Mouse (Mus musculus) forebrain, embryonic 10.5 days (tissue): Measurements from ENCODE around the gene Rint1. TPM values are rescaled to one million over a fixed set of nuclear protein-coding genes. Genes with fewer than 3 reads are reported as not detected.
"Not testable (repeated sequence)": the region's sequence is repeated elsewhere in the genome, so short reads cannot be mapped to it uniquely, and the experiment has no call there.

ENCODE experiments used
- DNase-seq: peaks from one replicate; pipeline ENCODE4 v3.0.0-alpha.2; 2017; ENCODE audit warnings: low spot score; ENCODE audit errors: extremely low spot score
- H3K27ac ChIP-seq: fragments of 300-500 bp; sonication (generic); 2 replicates; pipeline ENCODE4 v1.5.1; 2016; ENCODE audit warnings: mild to moderate bottlenecking
- H3K27me3 ChIP-seq: fragments of 300-500 bp; sonication (generic); 2 replicates; pipeline ENCODE4 v1.6.1; 2016; ENCODE audit warnings: mild to moderate bottlenecking; ENCODE audit not compliant: poor library complexity, severe bottlenecking
- H3K36me3 ChIP-seq: fragments of 300-500 bp; sonication (generic); replicated peaks from 2 replicates; pipeline ENCODE4 v1.6.1; 2016; ENCODE audit warnings: mild to moderate bottlenecking, moderate library complexity
- H3K4me1 ChIP-seq: fragments of 300-500 bp; sonication (generic); 2 replicates; pipeline ENCODE4 v1.6.1; 2016
- H3K4me3 ChIP-seq: fragments of 300-500 bp; sonication (generic); 2 replicates; pipeline ENCODE4 v1.5.1; 2016; ENCODE audit warnings: mild to moderate bottlenecking, moderate library complexity
- H3K9me3 ChIP-seq: fragments of 300-500 bp; sonication (generic); 2 replicates; pipeline ENCODE4 v1.6.1; 2016; ENCODE audit warnings: mild to moderate bottlenecking, moderate library complexity
- WGBS: fragments of 180-500 bp; shearing (Covaris S2); methylation state at CpG from one replicate; pipeline ENCODE4 v1.1.7; 2016; 5-methylcytosine and 5-hydroxymethylcytosine counted together
- polyA plus RNA-seq: library from polyadenylated mRNA; unstranded; fragments of >200 nt; fragmentation: Nextera tagmentation; extraction: Ambion mirVana; gene quantifications from 2 replicates; pipeline ENCODE4 v1.2.1, GENCODE M21; 2016

Gene Rint1
- polyA plus RNA-seq, 1 experiment from 2014 or later = 31.0 TPM

- H3K27ac ChIP-seq = peak within 1 kb of the TSS; percentile 89
- 0 out of 2 replicates have a peak, but pooled peaks cover 2% of the 10 kb centered on the region for H3K9me3 ChIP-seq
- WGBS = under 1% methylated on average over 44 of the region's 44 CpGs
- DNase-seq = peak; percentile 98
- H3K36me3 ChIP-seq = peaks cover 35% of the 10 kb centered on the region
- peaks cover 20% of the 10 kb centered on the region for H3K4me1 ChIP-seq
- no peaks in the 10 kb centered on the region for H3K27me3 ChIP-seq
- H3K4me3 ChIP-seq = peak within 1 kb of the TSS; percentile 81
Measured at GRCm38 (mm10) chr5:23843674-23844530, 56.4 kb downstream of the Rint1 start, which contains the start of gene Tomm7. Tomm7 (minus strand) TSS chr5:23844161.

DNA sequence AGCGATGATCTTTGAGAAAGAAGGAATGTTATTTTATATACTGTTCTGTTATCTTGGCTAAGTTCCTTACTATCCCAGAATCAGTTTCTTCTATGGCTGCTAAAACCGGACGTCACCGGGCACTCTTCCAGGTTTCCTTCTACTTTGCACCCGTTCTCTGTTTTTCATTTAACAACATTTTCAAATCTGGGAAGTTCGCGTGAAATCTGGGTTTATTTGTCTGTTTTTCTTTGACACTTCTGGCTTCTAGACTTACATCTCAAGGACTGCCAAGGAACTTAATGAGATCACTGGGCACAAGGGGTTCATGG is 57.0 kb downstream of the Rint1 start:
- DNase-seq = no peak
- Histone ChIP-seq H3K4me1 (peaks cover 20% of the 10 kb centered on the region), H3K9me3 (0 out of 2 replicates have a peak, but pooled peaks cover 2% of the 10 kb centered on the region), H3K27me3 (no peaks in the 10 kb centered on the region), H3K36me3 (peaks cover 29% of the 10 kb centered on the region), H3K4me3 (peak overlapping the region; percentile 81), H3K27ac (peak overlapping the region; percentile 89)
- WGBS = 39% methylated on average over 7 of the region's 7 CpGs

GRCm38 (mm10) chr5:23845141-23845540 is 57.6 kb downstream of the Rint1 start:
- H3K4me3 ChIP-seq = peak overlapping the region; percentile 81; the same call in 1 of the 2 replicates
- no peak overlapping the region for H3K27ac ChIP-seq
- peaks cover 23% of the 10 kb centered on the region for H3K36me3 ChIP-seq
- 83% methylated on average over 3 of the region's 3 CpGs for WGBS
- H3K9me3 ChIP-seq = 0 out of 2 replicates have a peak, but pooled peaks cover 2% of the 10 kb centered on the region
- no peak for DNase-seq
- H3K27me3 ChIP-seq = no peaks in the 10 kb centered on the region
- H3K4me1 ChIP-seq = peaks cover 20% of the 10 kb centered on the region

DNA sequence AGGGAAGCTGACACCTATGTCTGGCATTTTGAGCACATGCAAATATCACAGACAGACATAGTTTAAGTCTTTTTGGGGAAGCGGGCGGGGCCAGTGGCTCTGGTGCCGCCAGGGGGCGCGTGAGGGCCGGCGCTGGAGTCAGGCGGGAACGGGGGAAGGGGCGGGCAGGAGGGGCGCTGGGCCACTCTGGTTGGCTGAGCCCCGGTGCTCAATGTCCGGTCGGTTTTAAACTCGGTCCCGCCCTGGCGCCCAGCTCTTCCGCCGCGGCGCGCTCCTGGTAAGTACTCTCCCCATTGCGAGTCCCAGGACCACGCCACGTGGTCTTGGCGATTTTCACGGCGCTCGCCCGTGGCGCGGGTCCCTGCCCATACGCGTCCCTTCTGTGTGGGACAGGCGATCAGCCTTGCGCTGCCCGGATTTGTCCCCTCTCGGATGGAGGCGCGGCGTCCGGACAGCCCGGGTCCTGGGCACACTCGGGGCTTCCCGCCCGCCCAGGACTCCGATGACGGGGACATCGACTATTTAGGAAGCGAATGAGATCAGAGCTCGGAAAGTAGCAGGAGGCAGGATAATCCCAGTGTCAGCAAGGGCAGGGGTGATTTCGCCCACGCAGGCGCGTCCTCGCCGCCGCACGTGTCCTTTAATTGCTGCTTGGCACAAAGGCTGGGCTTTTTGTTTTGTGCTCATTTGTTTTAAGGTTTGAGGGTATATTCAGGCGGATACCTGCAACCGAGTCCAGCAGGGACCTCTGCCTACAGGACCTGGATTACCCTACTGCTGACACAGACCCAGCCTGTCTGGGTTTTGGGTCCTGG is 63.0 kb downstream of the Rint1 start:
- H3K27me3 ChIP-seq = no peaks in the 10 kb centered on the region
- H3K9me3 ChIP-seq = 0 out of 2 replicates have a peak, but pooled peaks cover 2% of the 10 kb centered on the region
- peaks cover 13% of the 10 kb centered on the region for H3K4me1 ChIP-seq
- peak; percentile 91 for DNase-seq
- peak overlapping the region; percentile 95 for H3K27ac ChIP-seq
- H3K36me3 ChIP-seq = peaks cover 41% of the 10 kb centered on the region
- peak overlapping the region; percentile 89 for H3K4me3 ChIP-seq
- WGBS = under 1% methylated on average over 61 of the region's 61 CpGs

DNA sequence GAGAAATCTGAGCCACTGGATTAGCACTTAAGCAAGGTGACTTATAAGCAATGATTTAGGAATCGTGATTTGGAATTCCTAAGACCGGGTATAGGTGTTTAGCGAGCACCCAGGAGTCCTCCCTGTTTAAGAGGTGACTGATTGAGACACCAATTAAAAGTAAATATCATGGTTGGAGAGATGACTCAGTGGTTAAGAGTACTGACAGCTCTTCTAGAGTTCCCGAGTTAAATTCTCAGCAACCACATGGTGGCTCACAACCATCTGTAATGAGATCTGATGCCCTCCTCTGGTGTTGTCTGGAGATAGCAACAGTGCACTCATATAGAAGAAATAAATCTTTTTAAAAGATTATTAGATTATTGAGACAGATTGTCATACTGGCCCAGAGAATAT is 63.6 kb downstream of the Rint1 start:
- H3K27me3 ChIP-seq, DNase-seq, H3K9me3 ChIP-seq: not testable (repeated sequence)
- peak overlapping the region; percentile 95 for H3K27ac ChIP-seq
- H3K36me3 ChIP-seq = peaks cover 47% of the 10 kb centered on the region
- WGBS = 19% methylated on average over 4 of the region's 4 CpGs
- H3K4me3 ChIP-seq = peak overlapping the region; percentile 89
- peaks cover 13% of the 10 kb centered on the region for H3K4me1 ChIP-seq

DNA sequence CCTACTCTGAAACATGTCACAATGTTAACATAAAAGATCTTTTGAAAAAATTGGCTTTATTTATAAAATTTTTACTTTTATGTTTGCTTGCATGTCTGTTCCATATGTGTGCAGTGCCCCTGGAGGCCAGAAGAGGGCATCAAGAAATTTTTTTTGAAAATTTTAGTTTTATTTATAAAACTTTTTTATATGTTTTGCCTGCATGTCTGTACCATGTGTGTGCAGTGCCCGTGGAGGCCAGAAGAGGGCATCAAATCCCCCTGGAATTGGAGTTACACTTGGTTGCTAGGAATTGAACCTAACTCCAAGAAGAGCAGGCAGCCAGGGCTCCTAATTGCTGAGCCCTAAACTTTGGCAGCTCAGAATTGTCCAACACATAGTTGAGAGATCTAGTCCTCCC is 65.4 kb downstream of the Rint1 start:
- 90% methylated on average over 1 of the region's 1 CpGs for WGBS
- DNase-seq, H3K4me3 ChIP-seq, H3K27ac ChIP-seq, H3K9me3 ChIP-seq, H3K27me3 ChIP-seq: not testable (repeated sequence)
- Histone ChIP-seq H3K36me3 (peaks cover 65% of the 10 kb centered on the region), H3K4me1 (peaks cover 13% of the 10 kb centered on the region)

DNA sequence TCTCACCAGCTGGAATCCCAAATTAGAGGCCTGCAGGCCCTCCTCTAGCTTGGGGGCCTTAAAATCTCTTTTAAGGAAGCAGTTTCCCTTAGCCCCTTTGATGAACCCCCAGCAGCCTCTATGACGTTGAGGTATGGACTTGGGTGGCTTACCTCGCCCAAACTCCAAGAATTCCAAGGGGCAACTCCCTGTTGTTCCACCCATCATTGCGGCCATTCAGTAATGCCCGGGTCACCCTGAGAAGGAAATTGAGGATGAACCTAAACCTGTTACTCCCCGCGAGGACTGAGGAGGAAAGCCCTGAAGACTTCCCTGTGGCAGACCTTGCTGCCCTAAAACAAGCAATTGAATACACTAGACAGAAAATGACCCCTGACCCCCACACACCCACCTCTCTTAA is 68.0 kb downstream of the Rint1 start:
- Histone ChIP-seq H3K9me3 (no peaks in the 10 kb centered on the region), H3K4me1 (peaks cover 13% of the 10 kb centered on the region), H3K27me3 (no peaks in the 10 kb centered on the region), H3K4me3 (no peak overlapping the region), H3K36me3 (peaks cover 91% of the 10 kb centered on the region), H3K27ac (no peak overlapping the region)
- 93% methylated on average over 6 of the region's 6 CpGs for WGBS
- DNase-seq = no peak

GRCm38 (mm10) chr5:23856164-23856563 is 68.7 kb downstream of the Rint1 start:
- no peak for DNase-seq
- Histone ChIP-seq H3K9me3 (no peaks in the 10 kb centered on the region), H3K27ac (no peak overlapping the region), H3K4me3 (no peak overlapping the region), H3K36me3 (peaks cover 95% of the 10 kb centered on the region), H3K4me1 (peaks cover 13% of the 10 kb centered on the region), H3K27me3 (no peaks in the 10 kb centered on the region)
- WGBS = 89% methylated on average over 1 of the region's 1 CpGs

GRCm38 (mm10) chr5:23857189-23857588 is 69.7 kb downstream of the Rint1 start:
- no peak overlapping the region for H3K4me3 ChIP-seq
- no peaks in the 10 kb centered on the region for H3K27me3 ChIP-seq
- no peak overlapping the region for H3K27ac ChIP-seq
- DNase-seq = no peak
- no peaks in the 10 kb centered on the region for H3K9me3 ChIP-seq
- peaks cover 96% of the 10 kb centered on the region for H3K36me3 ChIP-seq
- H3K4me1 ChIP-seq = peaks cover 5% of the 10 kb centered on the region

GRCm38 (mm10) chr5:23858001-23858400 is 70.5 kb downstream of the Rint1 start:
- DNase-seq = no peak
- peaks cover 88% of the 10 kb centered on the region for H3K36me3 ChIP-seq
- no peaks in the 10 kb centered on the region for H3K27me3 ChIP-seq
- no peak overlapping the region for H3K27ac ChIP-seq
- WGBS = 78% methylated on average over 3 of the region's 3 CpGs
- no peaks in the 10 kb centered on the region for H3K9me3 ChIP-seq
- H3K4me3 ChIP-seq = no peak overlapping the region
- no peaks in the 10 kb centered on the region for H3K4me1 ChIP-seq

DNA sequence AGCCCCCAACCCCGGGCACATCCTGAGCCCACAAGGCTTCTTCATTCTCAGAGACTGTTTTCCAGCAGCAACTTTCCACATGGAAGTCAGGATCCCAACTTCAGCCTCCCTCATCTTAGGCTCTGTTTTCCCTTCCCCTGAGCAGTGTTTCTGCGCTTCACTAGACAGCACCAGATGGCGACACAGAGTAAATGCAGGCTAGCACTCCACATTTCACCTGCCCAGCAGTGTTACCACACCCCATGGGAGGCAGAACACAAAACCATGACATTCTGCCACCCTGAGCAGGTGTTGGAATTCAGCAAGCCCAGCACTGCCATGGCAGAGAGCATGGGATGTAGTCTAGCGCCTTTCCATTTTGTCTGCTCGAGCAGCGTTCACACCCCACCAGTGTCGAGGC is 71.1 kb downstream of the Rint1 start:
- 80% methylated on average over 7 of the region's 7 CpGs for WGBS
- H3K9me3 ChIP-seq = no peaks in the 10 kb centered on the region
- H3K4me3 ChIP-seq = no peak overlapping the region
- H3K27me3 ChIP-seq = no peaks in the 10 kb centered on the region
- no peak overlapping the region for H3K27ac ChIP-seq
- H3K36me3 ChIP-seq = peaks cover 83% of the 10 kb centered on the region
- H3K4me1 ChIP-seq = no peaks in the 10 kb centered on the region
- no peak for DNase-seq

DNA sequence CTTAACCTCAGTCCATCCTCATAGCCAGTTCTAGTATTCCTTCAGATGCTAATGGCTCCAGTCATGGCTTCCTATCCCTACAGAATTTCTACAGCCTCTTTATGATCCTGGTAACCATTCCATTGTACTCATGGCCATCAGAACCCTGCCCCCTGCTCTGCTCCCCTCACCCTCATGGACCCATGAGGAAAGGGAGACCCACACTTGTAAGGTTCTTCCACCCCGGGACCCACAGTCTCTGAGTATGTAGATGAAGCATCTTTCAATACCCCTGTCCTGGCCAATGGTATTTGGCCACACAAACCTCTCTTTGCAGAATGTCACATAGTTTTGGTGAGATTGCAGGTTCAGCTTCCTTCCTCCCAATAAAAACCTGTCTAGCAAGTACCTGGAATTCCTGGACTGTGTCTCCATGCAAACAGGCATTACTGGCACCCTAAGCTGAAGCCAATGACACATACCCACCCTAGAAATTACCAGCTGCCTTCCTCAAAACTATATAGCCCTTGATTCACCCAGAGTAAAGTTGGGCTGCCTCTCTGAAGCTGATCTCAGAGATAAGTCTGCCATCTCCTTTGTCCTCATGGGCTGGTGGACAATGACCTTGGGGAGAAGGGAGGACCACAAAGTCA is 71.7 kb downstream of the Rint1 start:
- WGBS = 79% methylated on average over 1 of the region's 1 CpGs
- H3K36me3 ChIP-seq = peaks cover 78% of the 10 kb centered on the region
- no peaks in the 10 kb centered on the region for H3K27me3 ChIP-seq
- no peaks in the 10 kb centered on the region for H3K4me1 ChIP-seq
- H3K9me3 ChIP-seq = no peaks in the 10 kb centered on the region
- no peak overlapping the region for H3K4me3 ChIP-seq
- H3K27ac ChIP-seq = no peak overlapping the region
- DNase-seq = no peak
